Mouse (Mus musculus) stomach, embryonic 16.5 days (tissue): ENCODE results near the gene Olfr123. TPM values are rescaled to one million over a fixed set of nuclear protein-coding genes. Genes with fewer than 3 reads are reported as not detected.

ENCODE experiments used
- ATAC-seq: fragments of 200-750 bp; cut with Nextera tagmentation; 2 replicates; pipeline ENCODE4 v1.8.0; 2017; ENCODE audit warnings: moderate number of reproducible peaks, moderate TSS enrichment; ENCODE audit not compliant: insufficient read depth, low FRiP score
- H3K27ac ChIP-seq: fragments of 300-500 bp; sonication (generic); 2 replicates; pipeline ENCODE4 v1.5.1; 2014; ENCODE audit warnings: low read length
- H3K27me3 ChIP-seq: fragments of 300-500 bp; sonication (generic); 2 replicates; pipeline ENCODE4 v1.6.1; 2014; ENCODE audit warnings: low read length, control low read depth, mixed read lengths; ENCODE audit not compliant: control insufficient read depth, insufficient read depth
- H3K36me3 ChIP-seq: fragments of 300-500 bp; sonication (generic); 2 replicates; pipeline ENCODE4 v1.6.1; 2014; ENCODE audit warnings: low read length; ENCODE audit not compliant: control insufficient read depth, insufficient read depth
- H3K4me1 ChIP-seq: fragments of 300-500 bp; sonication (generic); 2 replicates; pipeline ENCODE4 v1.6.1; 2014; ENCODE audit warnings: low read length, control low read depth, mixed read lengths; ENCODE audit not compliant: control insufficient read depth, insufficient read depth
- H3K4me2 ChIP-seq: fragments of 300-500 bp; sonication (generic); 2 replicates; pipeline ENCODE4 v1.6.1; 2014; ENCODE audit warnings: low read depth, low read length, mixed read lengths
- H3K4me3 ChIP-seq: fragments of 300-500 bp; sonication (generic); replicated peaks from 2 replicates; pipeline ENCODE4 v1.5.1; 2014; ENCODE audit warnings: mild to moderate bottlenecking, low read length
- H3K9ac ChIP-seq: fragments of 300-500 bp; sonication (generic); 2 replicates; pipeline ENCODE4 v1.6.1; 2014; ENCODE audit warnings: low read length
- H3K9me3 ChIP-seq: fragments of 300-500 bp; sonication (generic); replicated peaks from 2 replicates; pipeline ENCODE4 v1.6.1; 2016; ENCODE audit warnings: low read length, control low read depth; ENCODE audit not compliant: control insufficient read depth
- WGBS: fragments of 180-500 bp; shearing (Covaris S2); extraction: QIAGEN DNeasy Blood & Tissue Kit; methylation state at CpG from one replicate; pipeline ENCODE4 v1.1.7; 2014; 5-methylcytosine and 5-hydroxymethylcytosine counted together
- polyA plus RNA-seq: library from polyadenylated mRNA; unstranded; fragments of >200 nt; fragmentation: Nextera tagmentation; extraction: Ambion mirVana; gene quantifications from 2 replicates; pipeline ENCODE4 v1.2.1, GENCODE M21; 2015

Gene Olfr123
- polyA plus RNA-seq: not detected in 2 replicates

GRCm38 (mm10) chr17:37793229-37793628 is at the start of gene Olfr123:
Gene Olfr123, plus strand, starts transcription at chr17:37793529.
- no peak for ATAC-seq
- H3K9ac ChIP-seq: no peak within 1 kb of the TSS
- WGBS: 87% methylated on average over 2 of the region's 2 CpGs

GRCm38 (mm10) chr17:37768307-37768706 is 25.0 kb upstream of the Olfr123 start, which contains the start of gene Olfr122:
Gene Olfr122, plus strand, starts transcription at chr17:37768607.
- no peak within 1 kb of the TSS for H3K4me2 ChIP-seq
- H3K9ac ChIP-seq: no peak within 1 kb of the TSS
- WGBS: 78% methylated on average over 4 of the region's 4 CpGs
- H3K9me3 ChIP-seq: no peaks in the 10 kb centered on the region
- no peaks in the 10 kb centered on the region for H3K36me3 ChIP-seq
- no peak within 1 kb of the TSS for H3K4me3 ChIP-seq
- no peaks in the 10 kb centered on the region for H3K27me3 ChIP-seq
- H3K4me1 ChIP-seq: no peaks in the 10 kb centered on the region
- no peak within 1 kb of the TSS for H3K27ac ChIP-seq
- no peak for ATAC-seq

More at GRCm38 (mm10) chr17:37793229-37793628, at the start of gene Olfr123:
- Histone ChIP-seq H3K4me1 (no peaks in the 10 kb centered on the region), H3K9me3 (no peaks in the 10 kb centered on the region), H3K27ac (no peak within 1 kb of the TSS), H3K36me3 (no peaks in the 10 kb centered on the region), H3K4me2 (no peak within 1 kb of the TSS), H3K27me3 (no peaks in the 10 kb centered on the region), H3K4me3 (no peak within 1 kb of the TSS)

- no peak within 1 kb of the TSS for H3K4me2 ChIP-seq
- no peak within 1 kb of the TSS for H3K9ac ChIP-seq
- no peaks in the 10 kb centered on the region for H3K36me3 ChIP-seq
- no peaks in the 10 kb centered on the region for H3K27me3 ChIP-seq
- ATAC-seq: no peak
- no peaks in the 10 kb centered on the region for H3K9me3 ChIP-seq
- no peak within 1 kb of the TSS for H3K4me3 ChIP-seq
- no peak within 1 kb of the TSS for H3K27ac ChIP-seq
- 80% methylated on average over 3 of the region's 3 CpGs for WGBS
- no peaks in the 10 kb centered on the region for H3K4me1 ChIP-seq
These were observed 6.3 kb downstream of the Olfr123 start, which contains the start of gene Olfr124 for GRCm38 (mm10) chr17:37799588-37799987. Gene Olfr124, plus strand, starts transcription at chr17:37799888.

- H3K4me3 ChIP-seq: no peak within 1 kb of the TSS
- H3K27ac ChIP-seq: no peak within 1 kb of the TSS
- ATAC-seq: no peak
- H3K9ac ChIP-seq: no peak within 1 kb of the TSS
- H3K4me2 ChIP-seq: no peak within 1 kb of the TSS
- H3K4me1 ChIP-seq: no peaks in the 10 kb centered on the region
- no peaks in the 10 kb centered on the region for H3K9me3 ChIP-seq
- no peaks in the 10 kb centered on the region for H3K36me3 ChIP-seq
- no peaks in the 10 kb centered on the region for H3K27me3 ChIP-seq
These were observed 39.3 kb downstream of the Olfr123 start, which contains the start of gene Olfr125 for GRCm38 (mm10) chr17:37832649-37833048. Gene Olfr125, plus strand, starts transcription at chr17:37832949.

- Histone ChIP-seq H3K4me3 (no peak within 1 kb of the TSS), H3K4me2 (no peak within 1 kb of the TSS), H3K27ac (no peak within 1 kb of the TSS), H3K4me1 (no peaks in the 10 kb centered on the region), H3K27me3 (no peaks in the 10 kb centered on the region), H3K9ac (no peak within 1 kb of the TSS), H3K9me3 (no peaks in the 10 kb centered on the region), H3K36me3 (no peaks in the 10 kb centered on the region)
- ATAC-seq: no peak
These were observed 53.9 kb downstream of the Olfr123 start, which contains the start of gene Olfr126 for GRCm38 (mm10) chr17:37847183-37847582. Gene Olfr126, plus strand, starts transcription at chr17:37847483.

Other genes starting within 250 kb of the Olfr123 start
- gene Olfr112, start 224.1 kb upstream of the Olfr123 start, polyA plus RNA-seq: not detected in 2 replicates
- gene Olfr113, start 215.9 kb upstream of the Olfr123 start, polyA plus RNA-seq: not detected in 2 replicates
- gene Olfr114, start 200.8 kb upstream of the Olfr123 start, polyA plus RNA-seq: not detected in 2 replicates
- not detected in 2 replicates for gene Olfr115, start 166.4 kb upstream of the Olfr123 start, polyA plus RNA-seq
- not detected in 2 replicates for gene Olfr116, start 166.3 kb upstream of the Olfr123 start, polyA plus RNA-seq
- gene Olfr117, start 129.7 kb upstream of the Olfr123 start, polyA plus RNA-seq: not detected in 2 replicates
- not detected in 2 replicates for gene Olfr118, start 126.5 kb upstream of the Olfr123 start, polyA plus RNA-seq
- gene Olfr119, start 97.0 kb upstream of the Olfr123 start, polyA plus RNA-seq: not detected in 2 replicates
- gene Olfr120, start 71.7 kb upstream of the Olfr123 start, polyA plus RNA-seq: not detected in 2 replicates
- gene Olfr121, start 44.7 kb upstream of the Olfr123 start, polyA plus RNA-seq: not detected in 2 replicates
- gene Olfr122, start 24.9 kb upstream of the Olfr123 start, polyA plus RNA-seq: not detected in 2 replicates
- gene Olfr124, start 6.4 kb downstream of the Olfr123 start, polyA plus RNA-seq: not detected in 2 replicates
- gene Olfr125, start 39.4 kb downstream of the Olfr123 start, polyA plus RNA-seq: not detected in 2 replicates
- gene Olfr126, start 54.0 kb downstream of the Olfr123 start, polyA plus RNA-seq: not detected in 2 replicates
- not detected in 2 replicates for gene Olfr127, start 106.9 kb downstream of the Olfr123 start, polyA plus RNA-seq
- not detected in 2 replicates for gene Olfr128, start 127.0 kb downstream of the Olfr123 start, polyA plus RNA-seq
- gene Olfr761, start 159.6 kb downstream of the Olfr123 start, polyA plus RNA-seq: not detected in 2 replicates